ENCODE assay signal across 9 mouse cellular contexts in genomic region chr9:64240681-64241080, GRCm38 (mm10). TPM values are rescaled to one million over a fixed set of nuclear protein-coding genes. Genes with fewer than 3 reads are reported as not detected.
DNase-seq lines count a peak whose midpoint lies in the region; ATAC-seq lines count a peak whose summit lies in the region.
"Had no signal": no experiment of that assay in that cellular context is flagged by ENCODE, and none has a peak within 500 bp of the region (broad histone marks: within the 10 kb centered on the region; RNA-seq: fewer than 3 reads in every experiment).

No protein-coding gene starts in this region.

- peak overlapping the region; percentile 7; the same call in 1 of the 2 replicates for H3K4me2 ChIP-seq in limb, embryonic 13.5 days (replicated peaks)
- no peak overlapping the region for H3K4me2 ChIP-seq in intestine, embryonic 16.5 days (ENCODE audit: low read depth, low read length)

- H3K27ac ChIP-seq in heart, embryonic 10.5 days: peak overlapping the region; percentile 79
- H3K27ac ChIP-seq in limb, embryonic 13.5 days: no peak overlapping the region
- H3K27ac ChIP-seq in intestine, embryonic 16.5 days (ENCODE audit: low read length): no peak overlapping the region
- H3K27ac ChIP-seq: hindbrain, postnatal 0 days had no signal

- ATAC-seq in limb, embryonic 13.5 days (ENCODE audit: low FRiP score, low read depth): no peak
- ATAC-seq in intestine, embryonic 16.5 days: no peak
- ATAC-seq: hindbrain, postnatal 0 days had no signal

- 17% methylated on average over 8 of the region's 8 CpGs for WGBS in heart, embryonic 10.5 days
- 29% methylated on average over 8 of the region's 8 CpGs for WGBS in limb, embryonic 13.5 days
- 48% methylated on average over 8 of the region's 8 CpGs for WGBS in intestine, embryonic 16.5 days

- intact Hi-C loops in gastrocnemius, postnatal 36 days (cut with DNase I): no loop called here

- H3K36me3 ChIP-seq in heart, embryonic 10.5 days: peaks cover 11% of the 10 kb centered on the region
- H3K36me3 ChIP-seq in limb, embryonic 13.5 days: peaks cover 3% of the 10 kb centered on the region; the same call in 1 of the 2 replicates
- H3K36me3 ChIP-seq in intestine, embryonic 16.5 days (ENCODE audit: control insufficient read depth, insufficient read depth, low read length): no peaks in the 10 kb centered on the region

- no peaks in the 10 kb centered on the region for H3K9me3 ChIP-seq in heart, embryonic 10.5 days
- no peaks in the 10 kb centered on the region for H3K9me3 ChIP-seq in limb, embryonic 13.5 days
- no peaks in the 10 kb centered on the region for H3K9me3 ChIP-seq in intestine, embryonic 16.5 days (ENCODE audit: control insufficient read depth, low read length)

- peak overlapping the region; percentile 42 for H3K4me3 ChIP-seq in heart, embryonic 10.5 days
- H3K4me3 ChIP-seq in limb, embryonic 13.5 days: no peak overlapping the region
- H3K4me3 ChIP-seq in intestine, embryonic 16.5 days (ENCODE audit: low read length): no peak overlapping the region

- no peaks in the 10 kb centered on the region for H3K27me3 ChIP-seq in heart, embryonic 10.5 days (ENCODE audit: insufficient read depth, poor library complexity, severe bottlenecking)
- H3K27me3 ChIP-seq in limb, embryonic 13.5 days: no peaks in the 10 kb centered on the region
- H3K27me3 ChIP-seq in intestine, embryonic 16.5 days (replicated peaks; ENCODE audit: control insufficient read depth, insufficient read depth, low read length): no peaks in the 10 kb centered on the region

- no peak overlapping the region for H3K9ac ChIP-seq in limb, embryonic 13.5 days
- no peak overlapping the region for H3K9ac ChIP-seq in intestine, embryonic 16.5 days (ENCODE audit: low read depth, low read length)

- H3K4me1 ChIP-seq in heart, embryonic 10.5 days: peaks cover 15% of the 10 kb centered on the region
- H3K4me1 ChIP-seq in limb, embryonic 13.5 days: peaks cover 9% of the 10 kb centered on the region
- peaks cover 10% of the 10 kb centered on the region; the same call in 1 of the 2 replicates for H3K4me1 ChIP-seq in intestine, embryonic 16.5 days (ENCODE audit: control insufficient read depth, insufficient read depth, low read length)

- peak; percentile 19 for DNase-seq in gastrocnemius, adult 18-20 months (ENCODE audit: low spot score)
- DNase-seq in gastrocnemius, postnatal 36 days: no peak
- DNase-seq in MN1 (ENCODE audit: low spot score): peak; percentile 69
- DNase-seq in heart, embryonic 10.5 days (ENCODE audit: low spot score): peak; percentile 80
- no peak for DNase-seq in layer of hippocampus, adult 9-11 months
- no peak for DNase-seq in urinary bladder, adult 18-20 months (ENCODE audit: low spot score in 2 of 2)

RNA-seq across cellular contexts. Expression of gene Uchl4, which starts 5.7 kb away (rescaled TPM):
- total RNA-seq in gastrocnemius, adult 18-20 months (2021): 1 to 10 TPM; 1.3 to 2.1 TPM
- 1 to 10 TPM; 1.3 to 2.2 TPM for total RNA-seq in gastrocnemius, postnatal 36 days (2021)
- polyA plus RNA-seq in heart, embryonic 10.5 days (2016; fragmentation: Nextera tagmentation; extraction: Ambion mirVana): 3.2 TPM in 2 replicates
- polyA plus RNA-seq in limb, embryonic 13.5 days (2015; fragmentation: Nextera tagmentation; extraction: Ambion mirVana): 3.0 and 3.2 TPM in 2 replicates
- 1.8 and 2.4 TPM in 2 replicates for polyA plus RNA-seq in intestine, embryonic 16.5 days (2015; fragmentation: Nextera tagmentation; extraction: Ambion mirVana)
- total RNA-seq: hindbrain, postnatal 0 days had no signal

RNA-seq across cellular contexts. Expression of gene Map2k1, which starts 12.8 kb away (rescaled TPM):
- 10 to 100 TPM; 55.8 to 56.9 TPM for total RNA-seq in gastrocnemius, adult 18-20 months (2021)
- total RNA-seq in gastrocnemius, postnatal 36 days (2021): 10 to 100 TPM; 48.1 to 50.7 TPM
- 108 and 118 TPM in 2 replicates for polyA plus RNA-seq in heart, embryonic 10.5 days (2016; fragmentation: Nextera tagmentation; extraction: Ambion mirVana)
- polyA plus RNA-seq in limb, embryonic 13.5 days (2015; fragmentation: Nextera tagmentation; extraction: Ambion mirVana): 79.0 and 80.1 TPM in 2 replicates
- 97.4 and 104 TPM in 2 replicates for polyA plus RNA-seq in intestine, embryonic 16.5 days (2015; fragmentation: Nextera tagmentation; extraction: Ambion mirVana)

RNA-seq across cellular contexts. Expression of gene Tipin, which starts 40.7 kb away (rescaled TPM):
- 10 to 100 TPM; 10.0 to 11.1 TPM for total RNA-seq in gastrocnemius, adult 18-20 months (2021)
- total RNA-seq in gastrocnemius, postnatal 36 days (2021): 10 to 100 TPM in 1 of 2 experiments, 1 to 10 TPM in 1; 7.1 to 11.0 TPM
- polyA plus RNA-seq in heart, embryonic 10.5 days (2016; fragmentation: Nextera tagmentation; extraction: Ambion mirVana): 170 and 220 TPM in 2 replicates
- 218 and 225 TPM in 2 replicates for polyA plus RNA-seq in limb, embryonic 13.5 days (2015; fragmentation: Nextera tagmentation; extraction: Ambion mirVana)
- 129 and 142 TPM in 2 replicates for polyA plus RNA-seq in intestine, embryonic 16.5 days (2015; fragmentation: Nextera tagmentation; extraction: Ambion mirVana)

Comparison
In these comparisons a context has a peak if more than half of its experiments do, and no peak if none do; other contexts are left out.
1. DNase-seq: peak in gastrocnemius, adult 18-20 months (single experiment), MN1 (single experiment) and heart, embryonic 10.5 days (single experiment); none in gastrocnemius, postnatal 36 days (0 of 2), layer of hippocampus, adult 9-11 months (single experiment) and urinary bladder, adult 18-20 months (0 of 2).